Mouse (Mus musculus) natural killer cell, adult 2 months (primary cell): Measurements from ENCODE around the gene Ccdc130.

Source experiments
- DNase-seq, 2 experiments: peaks; one replicate each; pipeline ENCODE4 v3.0.0; 2022; ENCODE audit warnings: low spot score in 2 of 2

The Ccdc130 gene

DNA sequence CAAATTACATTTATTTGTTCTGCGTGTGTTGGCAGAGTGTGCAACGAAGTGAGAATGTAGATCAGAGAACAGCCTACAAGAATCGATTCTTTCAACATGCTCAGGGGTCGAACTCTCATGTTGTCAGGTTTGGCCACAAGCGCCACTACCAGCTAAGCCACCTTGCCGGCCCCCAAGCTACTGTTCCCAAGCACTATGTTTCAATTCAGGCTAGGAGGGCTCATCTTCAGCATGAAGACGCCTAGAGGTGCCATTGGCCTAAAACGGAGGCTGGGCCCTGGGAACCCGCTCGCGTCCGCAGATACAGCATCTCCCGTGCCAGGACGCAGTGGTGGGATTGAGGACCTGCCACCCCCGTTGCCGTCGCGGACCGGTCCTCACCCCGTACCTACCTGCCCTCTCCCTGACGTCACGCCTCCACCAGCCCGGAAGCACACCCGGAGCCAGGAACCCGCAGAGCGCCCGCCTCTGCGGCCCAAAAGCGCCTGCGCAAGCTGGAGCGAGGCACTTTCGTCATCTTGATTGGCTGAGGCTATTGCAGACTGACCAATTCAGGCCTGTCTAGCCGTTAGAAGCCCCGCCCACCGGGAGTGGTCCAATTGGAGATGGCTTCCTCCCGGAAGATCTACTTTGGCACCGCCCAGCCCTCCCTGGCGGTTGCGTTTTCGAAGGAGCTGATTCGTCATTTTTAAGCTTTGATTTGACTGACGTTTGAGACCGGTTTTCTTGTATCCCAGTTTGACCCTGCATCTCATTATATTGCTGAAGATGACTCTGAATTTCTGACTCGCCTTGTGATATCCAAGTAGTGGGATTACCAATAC, at the start of gene Ccdc130:
Ccdc130 (minus strand) TSS at position 431 of the 824 bp plus-strand sequence.
- DNase-seq: peak; percentile 100

DNA sequence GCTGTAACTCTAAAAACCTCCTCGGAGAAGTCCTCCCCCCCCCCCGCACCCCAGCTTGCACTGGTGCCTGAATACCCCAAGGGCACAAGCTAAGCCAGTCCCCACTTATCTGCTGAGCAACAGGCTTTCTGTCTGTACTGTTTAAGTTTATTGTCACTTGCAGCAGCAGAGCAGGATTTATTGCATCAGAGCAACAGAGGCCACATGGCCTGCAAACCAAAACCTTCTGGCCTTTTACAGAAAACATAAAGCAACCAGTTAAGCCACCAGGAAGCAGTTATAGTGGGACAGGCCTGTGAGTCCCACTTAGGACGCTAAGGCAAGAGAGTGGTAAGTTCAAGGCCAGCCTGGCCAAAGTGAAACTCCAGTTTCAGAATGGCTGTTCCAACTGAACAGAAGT, 38.2 kb upstream of the Ccdc130 start:
- no peak for DNase-seq

- no peak for DNase-seq
These were observed 33.8 kb upstream of the Ccdc130 start for GRCm38 (mm10) chr8:84303951-84304350.

- DNase-seq: no peak
These were observed 27.0 kb upstream of the Ccdc130 start for GRCm38 (mm10) chr8:84297029-84297785.

DNA sequence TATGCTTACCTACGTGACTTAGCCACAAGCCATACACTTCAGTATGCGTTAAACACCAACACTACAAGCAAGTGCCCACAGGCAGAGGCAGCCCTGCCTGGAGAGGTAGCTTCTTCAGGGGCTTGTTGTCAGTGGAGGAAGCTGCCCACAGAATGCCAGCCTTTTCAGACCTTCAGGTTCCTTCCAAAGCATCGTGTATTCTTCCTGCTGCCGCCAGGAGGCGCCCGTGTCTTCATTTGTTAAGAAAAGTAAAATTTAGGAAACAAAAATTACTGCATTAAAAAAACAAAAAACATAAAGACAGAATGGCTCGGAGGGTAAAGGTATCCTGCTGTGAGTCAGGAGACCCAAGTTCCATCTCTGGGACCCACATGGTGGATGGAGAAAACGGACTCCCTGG, 21.5 kb upstream of the Ccdc130 start:
- peak; percentile 16 to 33 for DNase-seq

DNA sequence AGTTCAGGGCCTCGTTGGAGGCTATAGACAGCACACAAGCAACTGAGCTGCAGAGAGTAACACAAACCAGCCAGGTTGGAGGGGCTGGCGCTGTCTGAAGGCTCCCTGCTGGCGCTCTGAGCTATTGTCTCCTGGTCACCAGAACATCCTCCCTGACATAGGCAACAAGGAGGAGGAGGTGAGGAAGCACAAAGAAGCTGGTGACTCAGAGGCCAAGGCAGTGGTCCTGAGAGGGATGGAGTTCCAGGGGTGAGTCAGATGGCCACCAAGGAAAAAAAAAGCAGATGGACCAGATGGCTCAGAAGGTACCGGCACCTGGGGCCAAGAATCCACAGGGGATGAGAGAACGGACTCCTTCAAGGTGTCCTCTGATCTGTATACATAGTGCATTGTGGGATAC, 20.9 kb upstream of the Ccdc130 start:
- DNase-seq: no peak

DNA sequence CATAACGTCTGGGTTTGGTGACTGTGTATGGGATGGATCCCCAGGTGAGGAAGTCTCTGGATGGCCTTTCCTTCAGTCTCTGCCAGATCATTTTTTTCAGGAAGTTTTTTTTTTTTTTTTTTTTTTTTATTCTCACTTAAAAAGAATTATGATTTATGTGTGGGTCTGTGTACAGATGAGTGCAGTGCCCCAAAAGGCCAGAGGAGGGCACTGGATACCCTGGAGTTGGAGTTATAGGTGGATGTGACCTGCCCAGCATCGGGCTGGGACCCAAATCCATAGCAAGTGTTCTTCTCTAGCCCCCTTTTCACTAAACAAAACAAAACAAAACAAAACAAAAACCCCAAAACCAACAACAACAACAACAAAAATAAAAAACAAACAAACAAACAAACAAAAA, 18.7 kb upstream of the Ccdc130 start:
- no peak for DNase-seq

GRCm38 (mm10) chr8:84285665-84286064, 15.5 kb upstream of the Ccdc130 start:
- peak; percentile 32 to 55 for DNase-seq

DNA sequence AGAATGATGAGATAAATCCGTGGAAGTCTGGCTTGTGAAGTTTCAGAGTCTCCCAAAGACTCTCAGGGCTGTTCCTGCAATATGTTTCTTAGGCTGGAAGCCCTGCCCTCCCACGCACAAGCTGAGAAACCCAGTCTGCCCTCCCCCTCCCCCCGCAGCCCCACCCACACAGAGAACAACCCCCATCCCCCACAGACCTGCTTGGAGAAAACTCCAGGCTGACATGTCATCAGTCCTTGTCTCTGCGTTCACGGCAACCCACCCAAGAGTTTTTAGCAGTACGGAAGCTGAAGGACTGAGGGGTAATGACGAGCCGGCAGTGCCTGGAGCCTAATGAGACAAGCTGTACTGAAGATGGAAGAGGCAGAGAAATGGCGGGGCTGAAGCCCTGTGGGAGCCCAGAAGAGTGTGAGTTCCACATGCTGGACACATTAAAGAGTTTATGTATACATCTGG, 14.5 kb upstream of the Ccdc130 start:
- no peak for DNase-seq

- no peak for DNase-seq
These were observed 10.6 kb upstream of the Ccdc130 start for GRCm38 (mm10) chr8:84280777-84281176.

DNA sequence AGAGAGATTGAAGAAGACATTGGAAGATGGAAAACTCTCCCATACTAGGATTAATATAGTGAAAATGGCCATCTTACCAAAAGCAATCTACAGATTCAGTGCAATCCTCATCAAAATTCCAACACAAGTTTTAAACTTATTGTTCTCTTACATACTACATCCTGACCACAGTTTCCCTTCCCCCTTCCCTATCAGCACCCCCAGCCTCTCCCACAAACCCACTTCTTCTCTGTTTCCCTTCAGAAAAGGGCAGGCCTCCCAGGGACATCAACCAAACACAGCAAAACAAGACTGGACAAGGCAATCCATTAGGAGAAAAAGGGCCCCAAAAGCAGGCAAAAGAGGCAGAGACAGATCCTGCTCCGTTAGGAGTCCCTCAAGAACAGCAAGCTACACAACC, 6.3 kb upstream of the Ccdc130 start:
- no peak for DNase-seq

DNA sequence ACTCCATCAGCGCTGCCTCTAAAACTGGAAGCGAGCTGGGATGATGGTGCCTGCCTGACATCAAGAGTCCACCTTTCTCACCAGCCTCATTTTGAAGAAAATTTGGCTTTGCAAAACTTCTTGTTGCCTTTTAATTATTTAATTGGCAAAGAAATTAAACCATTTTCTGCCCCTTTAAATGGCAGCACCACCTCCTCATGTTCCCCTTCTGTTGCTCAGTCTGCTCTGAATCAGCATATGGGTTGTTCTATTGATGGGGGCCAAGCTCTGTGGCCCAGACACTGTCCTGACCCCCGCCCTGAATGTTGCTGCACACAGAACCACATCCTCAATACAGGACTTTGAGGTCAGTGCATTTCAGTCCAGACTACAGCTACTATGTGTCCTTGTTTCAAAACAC, 3.8 kb upstream of the Ccdc130 start:
- no peak for DNase-seq

GRCm38 (mm10) chr8:84272302-84272701, 2.1 kb upstream of the Ccdc130 start:
- DNase-seq: no peak

- DNase-seq: no peak
These were observed 9.1 kb downstream of the Ccdc130 start for GRCm38 (mm10) chr8:84261098-84261497.

GRCm38 (mm10) chr8:84256822-84257610, 13.2 kb downstream of the Ccdc130 start, which contains the start of gene Mri1:
Gene Mri1, minus strand, starts transcription at chr8:84257326.
- DNase-seq: peak; percentile 71 to 75

GRCm38 (mm10) chr8:84256458-84256821, 13.7 kb downstream of the Ccdc130 start:
- DNase-seq: peak; percentile 48 to 49

DNA sequence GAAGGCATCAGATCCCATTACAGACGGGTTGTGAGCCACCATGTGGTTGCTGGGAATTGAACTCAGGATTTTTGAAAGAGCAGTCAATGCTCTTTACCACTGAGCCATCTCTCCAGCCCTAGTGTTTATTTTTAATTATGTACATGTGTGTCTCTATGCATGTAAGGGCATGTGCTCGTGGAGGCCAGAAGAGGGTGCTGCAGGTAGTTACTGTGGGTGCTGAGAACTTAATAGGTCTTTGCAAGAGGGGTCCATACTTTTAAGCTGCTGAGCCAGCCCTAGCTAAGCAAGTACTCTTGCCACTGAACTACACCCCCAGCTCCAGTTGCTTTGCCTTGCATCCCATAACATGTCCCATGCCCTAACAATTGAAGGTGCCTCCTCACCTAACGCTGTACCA, 14.3 kb downstream of the Ccdc130 start:
- no peak for DNase-seq

- DNase-seq: peak; percentile 83 to 89
These were observed 20.7 kb downstream of the Ccdc130 start, which contains the start of gene D8Ertd738e for GRCm38 (mm10) chr8:84249257-84250170. Gene D8Ertd738e, minus strand, starts transcription at chr8:84249719.

DNA sequence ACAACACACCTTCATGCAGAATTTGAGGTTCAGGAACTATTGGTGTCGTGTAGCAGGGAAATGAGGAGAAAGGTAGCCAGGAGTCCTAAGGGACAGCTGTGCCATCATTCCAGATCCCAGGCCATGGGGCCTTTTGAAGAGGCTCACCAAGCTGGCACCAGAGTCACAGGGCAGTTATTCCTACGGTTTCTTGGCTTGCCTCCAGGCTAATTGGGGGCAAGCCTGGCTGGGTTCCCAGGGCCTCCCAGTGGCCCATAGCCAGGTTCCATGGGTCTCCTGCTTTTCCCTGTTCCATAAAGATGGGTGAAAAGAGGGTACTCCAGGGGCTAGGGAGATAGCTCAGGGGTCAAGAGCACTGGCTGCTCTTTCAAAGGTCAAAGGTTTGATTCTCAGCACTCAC, 28.4 kb downstream of the Ccdc130 start:
- DNase-seq: no peak

GRCm38 (mm10) chr8:84241167-84241566, 29.0 kb downstream of the Ccdc130 start:
- no peak for DNase-seq
